Mouse (Mus musculus) T-helper 17 cell (primary cell): ENCODE measurements around the gene Tap1.

Experiments
- in situ Hi-C, 2 experiments: fragments of 300-600 bp; cut with MboI, MseI; formaldehyde crosslinking; loops; 1 replicate in 1 of 2; 2 replicates in 1 of 2; pipeline ENCODE4 v1.15.1; 2025; ENCODE audit warnings: high pct_unique_total_duplicates in 2 of 2

Tap1 gene

GRCm38 (mm10) chr17:34177179-34177578 lies 10.2 kb upstream of the Tap1 start:
- in situ Hi-C loops: loop anchor here (5.0 to 25.0 kb wide), 2 partner anchors 60 to 1035 kb away; partner anchors contain the start of genes Gm16181 (in 2 of the 2), Lta (in 2 of the 2), Tnf (in 2 of the 2) and H2-Ob (in 1 of the 2)

GRCm38 (mm10) chr17:34179019-34179418 lies 8.3 kb upstream of the Tap1 start:
- in situ Hi-C loops: loop anchor here (5.0 to 25.0 kb wide), 2 partner anchors 58 to 1033 kb away; partner anchors contain the start of genes Gm16181 (in 2 of the 2), Lta (in 2 of the 2), Tnf (in 2 of the 2) and H2-Ob (in 1 of the 2)

GRCm38 (mm10) chr17:34179913-34180859 lies 7.2 kb upstream of the Tap1 start:
- in situ Hi-C loops: loop anchor here (5.0 to 25.0 kb wide), 3 partner anchors 37 to 1032 kb away; partner anchors contain the start of genes Gm16181 (in 2 of the 2), Lta (in 2 of the 2), Tnf (in 2 of the 2) and H2-Ob (in 1 of the 2)

GRCm38 (mm10) chr17:34183564-34184219 lies 3.7 kb upstream of the Tap1 start:
- in situ Hi-C loops: loop anchor here (5.0 to 25.0 kb wide), 2 partner anchors 34 to 1029 kb away; partner anchors contain the start of genes Gm16181 (in 2 of the 2), Lta (in 2 of the 2) and Tnf (in 2 of the 2)

- in situ Hi-C loops: loop anchor here (25.0 kb wide), 1 partner anchor 1027 kb away; the partner anchor contains the start of genes Gm16181 (in 2 of the 2), Lta (in 2 of the 2) and Tnf (in 2 of the 2)
Measured at GRCm38 (mm10) chr17:34185526-34185925, 1.8 kb upstream of the Tap1 start.

GRCm38 (mm10) chr17:34186885-34187260 lies 480 bp upstream of the Tap1 start:
- in situ Hi-C loops: loop anchor here (25.0 kb wide), 1 partner anchor 1025 kb away; the partner anchor contains the start of genes Gm16181 (in 2 of the 2), Lta (in 2 of the 2) and Tnf (in 2 of the 2)

- in situ Hi-C loops: loop anchor here (25.0 kb wide), 1 partner anchor 1024 kb away; the partner anchor contains the start of genes Gm16181 (in 2 of the 2), Lta (in 2 of the 2) and Tnf (in 2 of the 2)
Measured at GRCm38 (mm10) chr17:34188010-34188409, 657 bp downstream of the Tap1 start.

GRCm38 (mm10) chr17:34188986-34189385 lies 1.6 kb downstream of the Tap1 start:
- in situ Hi-C loops: loop anchor here (25.0 kb wide), 1 partner anchor 1023 kb away; the partner anchor contains the start of genes Gm16181 (in 2 of the 2), Lta (in 2 of the 2) and Tnf (in 2 of the 2)

- in situ Hi-C loops: loop anchor here (10.0 to 25.0 kb wide), 4 partner anchors 278 to 1228 kb away; partner anchors contain the start of genes Gm16181 (in 2 of the 2), Lta (in 2 of the 2), Tnf (in 2 of the 2) and Tapbp (in 1 of the 2)
Measured at GRCm38 (mm10) chr17:34192852-34193251, 5.5 kb downstream of the Tap1 start.

- in situ Hi-C loops: loop anchor here (10.0 to 25.0 kb wide), 4 partner anchors 279 to 1229 kb away; partner anchors contain the start of genes Gm16181 (in 2 of the 2), Lta (in 2 of the 2), Tnf (in 2 of the 2) and Tapbp (in 1 of the 2)
Measured at GRCm38 (mm10) chr17:34193468-34193867, 6.1 kb downstream of the Tap1 start.

GRCm38 (mm10) chr17:34194723-34195122 lies 7.4 kb downstream of the Tap1 start:
- in situ Hi-C loops: loop anchor here (10.0 to 25.0 kb wide), 4 partner anchors 280 to 1230 kb away; partner anchors contain the start of genes Gm16181 (in 2 of the 2), Lta (in 2 of the 2), Tnf (in 2 of the 2) and Tapbp (in 1 of the 2)

GRCm38 (mm10) chr17:34196491-34196890 lies 9.1 kb downstream of the Tap1 start:
- in situ Hi-C loops: loop anchor here (10.0 to 25.0 kb wide), 4 partner anchors 282 to 1232 kb away; partner anchors contain the start of genes Gm16181 (in 2 of the 2), Lta (in 2 of the 2), Tnf (in 2 of the 2) and Tapbp (in 1 of the 2)

- in situ Hi-C loops: loop anchor here (10.0 to 25.0 kb wide), 4 partner anchors 282 to 1232 kb away; partner anchors contain the start of genes Gm16181 (in 2 of the 2), Lta (in 2 of the 2), Tnf (in 2 of the 2) and Tapbp (in 1 of the 2)
Measured at GRCm38 (mm10) chr17:34196941-34197894, 9.9 kb downstream of the Tap1 start, which contains the start of gene Psmb8. Psmb8 (plus strand) TSS chr17:34197721.

GRCm38 (mm10) chr17:34197904-34198520 lies 10.7 kb downstream of the Tap1 start:
- in situ Hi-C loops: loop anchor here (10.0 to 25.0 kb wide), 4 partner anchors 283 to 1233 kb away; partner anchors contain the start of genes Gm16181 (in 2 of the 2), Lta (in 2 of the 2), Tnf (in 2 of the 2) and Tapbp (in 1 of the 2)

- in situ Hi-C loops: loop anchor here (10.0 to 25.0 kb wide), 4 partner anchors 284 to 1234 kb away; partner anchors contain the start of genes Gm16181 (in 2 of the 2), Lta (in 2 of the 2), Tnf (in 2 of the 2) and Tapbp (in 1 of the 2)
Measured at GRCm38 (mm10) chr17:34198521-34198912, 11.2 kb downstream of the Tap1 start.

GRCm38 (mm10) chr17:34199050-34199619 lies 11.8 kb downstream of the Tap1 start:
- in situ Hi-C loops: loop anchor here (10.0 to 25.0 kb wide), 4 partner anchors 284 to 1234 kb away; partner anchors contain the start of genes Gm16181 (in 2 of the 2), Lta (in 2 of the 2), Tnf (in 2 of the 2) and Tapbp (in 1 of the 2)

GRCm38 (mm10) chr17:34200047-34200446 lies 12.7 kb downstream of the Tap1 start:
- in situ Hi-C loops: no loop called here
